Mouse (Mus musculus): ENCODE measurements around the gene Tek. TPM values are rescaled to one million over a fixed set of nuclear protein-coding genes. Genes with fewer than 3 reads are reported as not detected.
"Not testable (repeated sequence)": the region's sequence is repeated elsewhere in the genome, so short reads cannot be mapped to it uniquely, and the experiment has no call there.

The Tek gene
- polyA plus RNA-seq (2016; fragmentation: Nextera tagmentation; extraction: Ambion mirVana), result 8.6 and 10.1 TPM in 2 replicates

DNA sequence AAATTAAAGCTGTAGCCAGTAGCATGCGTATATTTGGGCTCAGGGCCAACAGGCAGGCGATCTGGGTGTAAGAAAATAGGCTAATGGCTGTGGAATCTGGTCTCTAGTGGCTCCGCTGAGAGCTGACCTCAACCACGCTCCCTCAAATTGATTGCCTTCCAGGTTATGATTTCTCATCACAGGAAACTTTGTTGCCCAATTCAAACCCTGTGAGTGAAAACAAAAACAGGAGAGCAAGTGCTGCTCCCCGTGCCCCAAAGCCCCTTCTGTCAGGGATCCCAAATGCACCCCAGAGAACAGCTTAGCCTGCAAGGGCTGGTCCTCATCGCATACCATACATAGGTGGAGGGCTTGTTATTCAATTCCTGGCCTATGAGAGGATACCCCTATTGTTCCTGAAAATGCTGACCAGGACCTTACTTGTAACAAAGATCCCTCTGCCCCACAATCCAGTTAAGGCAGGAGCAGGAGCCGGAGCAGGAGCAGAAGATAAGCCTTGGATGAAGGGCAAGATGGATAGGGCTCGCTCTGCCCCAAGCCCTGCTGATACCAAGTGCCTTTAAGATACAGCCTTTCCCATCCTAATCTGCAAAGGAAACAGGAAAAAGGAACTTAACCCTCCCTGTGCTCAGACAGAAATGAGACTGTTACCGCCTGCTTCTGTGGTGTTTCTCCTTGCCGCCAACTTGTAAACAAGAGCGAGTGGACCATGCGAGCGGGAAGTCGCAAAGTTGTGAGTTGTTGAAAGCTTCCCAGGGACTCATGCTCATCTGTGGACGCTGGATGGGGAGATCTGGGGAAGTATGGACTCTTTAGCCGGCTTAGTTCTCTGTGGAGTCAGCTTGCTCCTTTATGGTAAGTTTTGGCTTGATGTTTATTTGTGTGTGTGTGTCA, at the start of gene Tek:
Tek (plus strand) TSS at position 452 of the 894 bp plus-strand sequence.
- no peaks in the 10 kb centered on the region for H3K36me3 ChIP-seq
- H3K27ac ChIP-seq (replicated peaks), result no peak within 1 kb of the TSS
- WGBS, result 75% methylated on average over 16 of the region's 16 CpGs
- no peak for ATAC-seq (ENCODE audit: low FRiP score, low read depth)
- no peaks in the 10 kb centered on the region for H3K4me1 ChIP-seq
- H3K4me2 ChIP-seq (replicated peaks), result no peak within 1 kb of the TSS
- H3K9me3 ChIP-seq, result no peaks in the 10 kb centered on the region
- H3K4me3 ChIP-seq, result no peak within 1 kb of the TSS
- no peaks in the 10 kb centered on the region for H3K27me3 ChIP-seq
- no peak within 1 kb of the TSS for H3K9ac ChIP-seq (replicated peaks)

GRCm38 (mm10) chr4:94689804-94690203, 49.3 kb upstream of the Tek start:
- H3K36me3 ChIP-seq, result peaks cover 36% of the 10 kb centered on the region
- 90% methylated on average over 2 of the region's 2 CpGs for WGBS

GRCm38 (mm10) chr4:94691078-94691477, 48.0 kb upstream of the Tek start:
- no peak for ATAC-seq (ENCODE audit: low FRiP score, low read depth)
- no peaks in the 10 kb centered on the region for H3K4me1 ChIP-seq
- WGBS, result 94% methylated on average over 4 of the region's 4 CpGs
- no peak overlapping the region for H3K27ac ChIP-seq (replicated peaks)
- no peaks in the 10 kb centered on the region for H3K27me3 ChIP-seq
- H3K36me3 ChIP-seq, result peaks cover 36% of the 10 kb centered on the region
- H3K9ac ChIP-seq (replicated peaks), result no peak overlapping the region
- no peaks in the 10 kb centered on the region for H3K9me3 ChIP-seq
- H3K4me3 ChIP-seq, result no peak overlapping the region
- no peak overlapping the region for H3K4me2 ChIP-seq (replicated peaks)

More at GRCm38 (mm10) chr4:94689804-94690203, 49.3 kb upstream of the Tek start:
- H3K9me3 ChIP-seq; ATAC-seq (ENCODE audit: low FRiP score, low read depth); H3K4me2 ChIP-seq (replicated peaks); H3K4me1 ChIP-seq; H3K27ac ChIP-seq (replicated peaks); H3K4me3 ChIP-seq; H3K9ac ChIP-seq (replicated peaks); H3K27me3 ChIP-seq: not testable (repeated sequence)

DNA sequence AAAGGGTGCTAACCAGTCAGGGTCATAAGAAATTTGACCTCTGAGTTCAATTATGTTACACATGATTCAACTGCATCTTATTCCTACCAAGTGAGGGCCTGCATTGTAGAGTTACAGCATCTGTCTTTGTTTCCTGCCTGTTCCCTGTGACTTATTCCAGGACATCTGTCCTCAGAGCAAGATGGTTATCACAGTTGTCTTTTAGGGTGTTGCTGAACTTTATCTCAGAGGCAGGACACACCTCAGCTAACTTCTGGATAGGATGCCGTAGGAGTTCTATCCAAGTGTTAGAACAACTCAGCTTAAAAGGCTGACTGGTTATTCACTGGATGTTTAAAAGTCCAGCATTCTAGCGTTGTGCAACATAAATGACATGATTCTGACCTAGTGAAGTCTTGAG, 46.9 kb upstream of the Tek start:
- H3K36me3 ChIP-seq, result peaks cover 30% of the 10 kb centered on the region
- no peaks in the 10 kb centered on the region for H3K27me3 ChIP-seq
- WGBS, result 89% methylated on average over 2 of the region's 2 CpGs
- H3K4me1 ChIP-seq, result no peaks in the 10 kb centered on the region
- ATAC-seq (ENCODE audit: low FRiP score, low read depth), result no peak
- no peaks in the 10 kb centered on the region for H3K9me3 ChIP-seq
- no peak overlapping the region for H3K9ac ChIP-seq (replicated peaks)
- no peak overlapping the region for H3K4me2 ChIP-seq (replicated peaks)
- no peak overlapping the region for H3K27ac ChIP-seq (replicated peaks)
- no peak overlapping the region for H3K4me3 ChIP-seq

DNA sequence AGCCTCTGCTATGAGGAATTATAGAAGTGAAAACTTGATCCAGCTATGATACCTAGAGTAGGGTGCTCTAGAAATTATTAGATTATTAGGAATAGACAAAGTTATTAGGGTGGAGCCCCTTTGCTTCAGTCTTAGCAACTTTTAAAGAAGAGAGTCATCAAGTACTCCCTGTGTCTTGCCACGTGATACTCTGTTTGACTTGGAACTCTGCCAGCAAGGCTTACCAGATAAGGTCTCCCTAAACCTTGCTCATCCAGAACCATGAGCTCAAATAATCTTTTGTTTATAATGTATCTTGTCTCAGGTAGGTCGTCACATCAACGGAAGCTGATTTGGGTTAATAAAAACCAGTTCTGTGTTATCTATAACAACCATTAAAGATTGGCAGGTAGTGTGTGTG, 42.7 kb upstream of the Tek start:
- Histone ChIP-seq H3K9ac (replicated peaks) (no peak overlapping the region), H3K9me3 (no peaks in the 10 kb centered on the region), H3K4me1 (no peaks in the 10 kb centered on the region), H3K4me3 (no peak overlapping the region), H3K36me3 (peaks cover 13% of the 10 kb centered on the region; the same call in 1 of the 2 replicates), H3K27me3 (no peaks in the 10 kb centered on the region), H3K27ac (replicated peaks) (no peak overlapping the region), H3K4me2 (replicated peaks) (no peak overlapping the region)
- no peak for ATAC-seq (ENCODE audit: low FRiP score, low read depth)
- 85% methylated on average over 3 of the region's 3 CpGs for WGBS

GRCm38 (mm10) chr4:94711002-94711401, 28.1 kb upstream of the Tek start:
- Histone ChIP-seq H3K9ac (replicated peaks) (no peak overlapping the region), H3K36me3 (no peaks in the 10 kb centered on the region), H3K4me1 (no peaks in the 10 kb centered on the region), H3K4me3 (no peak overlapping the region), H3K27me3 (no peaks in the 10 kb centered on the region), H3K4me2 (replicated peaks) (no peak overlapping the region), H3K9me3 (no peaks in the 10 kb centered on the region), H3K27ac (replicated peaks) (no peak overlapping the region)
- ATAC-seq (ENCODE audit: low FRiP score, low read depth), result no peak
- WGBS, result 99% methylated on average over 2 of the region's 2 CpGs

- Histone ChIP-seq H3K9ac (replicated peaks) (no peak overlapping the region), H3K4me1 (no peaks in the 10 kb centered on the region), H3K4me3 (no peak overlapping the region), H3K4me2 (replicated peaks) (no peak overlapping the region), H3K27me3 (no peaks in the 10 kb centered on the region), H3K27ac (replicated peaks) (no peak overlapping the region), H3K36me3 (no peaks in the 10 kb centered on the region), H3K9me3 (no peaks in the 10 kb centered on the region)
- no peak for ATAC-seq (ENCODE audit: low FRiP score, low read depth)
- WGBS, result 77% methylated on average over 4 of the region's 4 CpGs
Measured at GRCm38 (mm10) chr4:94711426-94711825, 27.7 kb upstream of the Tek start.

DNA sequence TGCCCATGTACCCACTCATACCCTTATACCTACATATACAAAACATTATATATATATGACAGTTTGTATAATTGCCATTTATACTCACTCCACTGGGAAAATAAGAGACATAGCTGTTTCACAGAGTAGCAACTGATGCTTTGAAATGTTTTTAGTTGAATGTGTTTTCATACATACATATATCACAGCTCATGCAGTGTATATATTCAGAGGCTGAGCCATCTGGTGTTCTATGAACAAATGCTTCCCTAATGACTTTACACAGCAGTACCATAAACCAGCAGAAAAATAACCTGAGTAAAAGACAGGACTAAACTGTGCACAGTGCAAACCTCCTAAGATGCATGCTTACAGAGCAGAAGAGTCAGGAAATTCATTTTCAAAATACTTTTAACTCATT, 25.3 kb upstream of the Tek start:
- no peak for ATAC-seq (ENCODE audit: low FRiP score, low read depth)
- no peaks in the 10 kb centered on the region for H3K27me3 ChIP-seq
- H3K4me3 ChIP-seq, result no peak overlapping the region
- H3K9me3 ChIP-seq, result no peaks in the 10 kb centered on the region
- no peaks in the 10 kb centered on the region for H3K36me3 ChIP-seq
- no peak overlapping the region for H3K9ac ChIP-seq (replicated peaks)
- no peak overlapping the region for H3K27ac ChIP-seq (replicated peaks)
- H3K4me1 ChIP-seq, result no peaks in the 10 kb centered on the region
- H3K4me2 ChIP-seq (replicated peaks), result no peak overlapping the region

DNA sequence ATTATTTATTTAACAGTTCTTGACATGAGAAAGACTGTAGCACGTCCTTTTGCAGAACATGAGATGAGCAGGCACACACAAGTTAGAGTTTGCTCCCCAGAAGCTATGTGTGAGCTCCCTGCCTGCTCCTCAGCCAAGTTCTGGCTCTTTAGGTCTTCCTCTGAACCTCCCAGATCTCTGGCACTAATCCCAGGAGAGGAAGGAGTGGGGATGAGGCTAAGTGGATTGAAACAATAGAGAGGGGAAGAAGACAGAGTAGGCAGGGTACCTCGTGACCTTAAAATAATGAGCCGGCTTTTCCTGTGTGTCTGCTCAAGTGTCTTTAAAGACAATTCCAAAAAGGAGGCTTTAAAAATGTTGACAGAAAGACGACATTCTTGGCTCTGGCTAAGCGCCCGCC, 23.9 kb upstream of the Tek start:
- no peak overlapping the region for H3K4me2 ChIP-seq (replicated peaks)
- H3K4me3 ChIP-seq, result no peak overlapping the region
- no peak overlapping the region for H3K27ac ChIP-seq (replicated peaks)
- 58% methylated on average over 6 of the region's 6 CpGs for WGBS
- no peak for ATAC-seq (ENCODE audit: low FRiP score, low read depth)
- no peaks in the 10 kb centered on the region for H3K36me3 ChIP-seq
- no peak overlapping the region for H3K9ac ChIP-seq (replicated peaks)
- H3K9me3 ChIP-seq, result no peaks in the 10 kb centered on the region
- no peaks in the 10 kb centered on the region for H3K4me1 ChIP-seq
- no peaks in the 10 kb centered on the region for H3K27me3 ChIP-seq

DNA sequence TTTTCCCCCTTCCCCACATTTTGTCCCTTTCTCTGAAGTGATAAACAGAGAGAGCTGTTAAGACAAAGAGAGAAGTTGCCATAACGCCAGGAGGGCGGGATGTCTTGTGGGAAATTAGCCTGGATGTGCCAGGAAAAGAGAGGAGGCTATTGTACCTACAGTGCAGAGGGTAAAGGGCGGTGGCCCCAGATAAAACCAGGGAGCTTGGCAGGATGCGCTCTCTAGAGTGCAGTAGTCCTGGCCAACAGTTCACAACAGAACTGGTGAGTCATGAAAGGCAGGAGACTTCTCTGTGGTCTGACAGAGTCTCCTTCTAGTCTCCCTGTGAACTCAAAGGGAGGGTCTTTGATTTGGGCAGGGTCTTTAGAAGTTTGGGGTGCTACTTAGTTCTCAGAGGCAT, 13.3 kb upstream of the Tek start:
- Histone ChIP-seq H3K4me3 (no peak overlapping the region), H3K27ac (replicated peaks) (no peak overlapping the region), H3K4me2 (replicated peaks) (no peak overlapping the region), H3K9ac (replicated peaks) (no peak overlapping the region), H3K9me3 (no peaks in the 10 kb centered on the region), H3K4me1 (no peaks in the 10 kb centered on the region), H3K27me3 (no peaks in the 10 kb centered on the region), H3K36me3 (no peaks in the 10 kb centered on the region)
- WGBS, result 80% methylated on average over 4 of the region's 4 CpGs
- no peak for ATAC-seq (ENCODE audit: low FRiP score, low read depth)

DNA sequence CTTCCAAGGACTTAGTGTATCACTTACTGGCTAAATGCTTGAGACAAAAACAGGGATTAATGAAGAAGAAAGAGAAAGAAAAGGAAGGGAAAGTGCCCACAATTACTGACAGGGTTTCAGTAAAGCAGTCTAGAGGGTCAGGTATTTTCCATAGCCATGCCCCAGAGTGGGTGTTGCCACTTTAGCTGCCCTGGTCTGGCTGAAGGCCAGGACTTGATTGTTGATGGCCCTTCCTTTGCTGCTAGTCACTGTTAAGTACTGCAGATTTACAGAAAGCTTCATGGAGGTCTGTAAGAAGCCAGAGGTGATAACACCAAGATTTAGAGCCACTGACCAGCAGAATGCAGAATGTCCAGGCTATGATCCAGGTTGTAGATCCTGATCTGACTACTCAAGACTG, 6.4 kb upstream of the Tek start:
- no peak overlapping the region for H3K4me2 ChIP-seq (replicated peaks)
- no peaks in the 10 kb centered on the region for H3K9me3 ChIP-seq
- no peak for ATAC-seq (ENCODE audit: low FRiP score, low read depth)
- H3K4me3 ChIP-seq, result no peak overlapping the region
- H3K36me3 ChIP-seq, result no peaks in the 10 kb centered on the region
- H3K9ac ChIP-seq (replicated peaks), result no peak overlapping the region
- no peaks in the 10 kb centered on the region for H3K4me1 ChIP-seq
- H3K27ac ChIP-seq (replicated peaks), result no peak overlapping the region
- no peaks in the 10 kb centered on the region for H3K27me3 ChIP-seq

DNA sequence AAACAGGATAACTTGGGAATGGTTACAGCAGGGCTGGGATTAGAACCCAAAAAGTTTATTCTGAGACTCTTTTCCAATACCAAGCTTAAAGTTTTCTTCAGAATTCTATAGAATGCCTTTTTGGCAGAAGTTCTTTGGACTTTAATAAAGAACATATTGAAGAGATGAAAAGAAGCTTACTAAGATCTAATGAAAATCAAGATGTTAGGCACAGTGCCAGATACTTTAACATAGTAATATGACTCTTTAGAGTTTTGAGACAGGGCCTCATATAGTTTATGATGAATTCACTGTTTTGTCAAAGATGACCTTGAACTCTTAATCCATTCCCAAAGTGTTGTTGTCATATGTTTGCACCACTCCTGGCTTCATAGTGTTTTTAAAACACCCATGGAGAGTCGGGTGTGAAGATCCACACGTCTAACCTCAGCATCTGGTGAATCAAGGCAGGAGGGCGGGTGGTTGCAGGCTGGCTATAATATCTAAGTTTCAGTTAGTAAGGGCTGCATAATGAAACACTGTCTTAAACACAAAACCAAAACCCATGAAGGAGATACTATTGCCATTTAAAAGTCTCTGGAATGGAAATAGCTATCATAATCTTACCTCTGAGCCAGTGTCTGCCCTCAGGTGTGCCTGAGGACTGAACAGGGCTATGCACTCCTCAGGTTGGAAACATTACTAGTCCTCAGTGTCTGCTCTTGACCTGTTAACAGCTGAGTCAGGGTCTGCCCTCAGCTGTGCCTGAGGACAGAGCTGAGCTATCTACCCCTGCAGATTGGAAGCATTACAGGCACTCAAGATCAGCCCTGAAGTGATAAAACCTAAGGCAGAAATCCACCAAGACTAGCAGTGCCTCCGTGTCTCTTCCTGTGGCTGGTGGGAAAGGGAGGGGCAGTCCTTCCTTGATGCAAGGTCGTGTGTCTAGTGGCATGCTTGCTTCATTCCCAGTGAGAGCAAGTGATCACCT, 1.5 kb upstream of the Tek start:
- ATAC-seq (ENCODE audit: low FRiP score, low read depth), result no peak
- no peak overlapping the region for H3K4me2 ChIP-seq (replicated peaks)
- no peak overlapping the region for H3K4me3 ChIP-seq
- no peaks in the 10 kb centered on the region for H3K9me3 ChIP-seq
- H3K27ac ChIP-seq (replicated peaks), result no peak overlapping the region
- no peaks in the 10 kb centered on the region for H3K36me3 ChIP-seq
- WGBS, result 74% methylated on average over 5 of the region's 5 CpGs
- no peaks in the 10 kb centered on the region for H3K4me1 ChIP-seq
- no peaks in the 10 kb centered on the region for H3K27me3 ChIP-seq
- H3K9ac ChIP-seq (replicated peaks), result no peak overlapping the region

All from midbrain, embryonic 12.5 days (tissue).